In genomic region chr5:15702891-15703290, GRCm38 (mm10) we compare ENCODE assay signal across 22 mouse cellular contexts. TPM values are rescaled to one million over a fixed set of nuclear protein-coding genes. Genes with fewer than 3 reads are reported as not detected.
DNase-seq lines count a peak whose midpoint lies in the region; ATAC-seq and TF ChIP-seq lines count a peak whose summit lies in the region.
"Not testable (repeated sequence)": the region's sequence is repeated elsewhere in the genome, so short reads cannot be mapped to it uniquely, and the experiment has no call there.
"Had no signal": no experiment of that assay in that cellular context is flagged by ENCODE, and none has a peak within 500 bp of the region (broad histone marks: within the 10 kb centered on the region; RNA-seq: fewer than 3 reads in every experiment).

No protein-coding gene starts in this region.

- H3K4me1 ChIP-seq in kidney, postnatal 0 days (replicated peaks; ENCODE audit: insufficient read depth, low read length); midbrain, embryonic 11.5 days (ENCODE audit: control insufficient read depth, insufficient read depth, low read length): not testable (repeated sequence)

- intact Hi-C loops in heart, postnatal 10 days (cut with DNase I): loop anchor here (5.0 kb wide), 1 partner anchor 594 kb away; no protein-coding TSS in a partner anchor
- intact Hi-C loops in left cerebral cortex, adult 2 months (cut with DNase I): loop anchor here (5.0 to 10.0 kb wide), 2 partner anchors 589 to 1162 kb away; no protein-coding TSS in a partner anchor

- not testable (repeated sequence) for H3K4me2 ChIP-seq in kidney, postnatal 0 days (ENCODE audit: low read length); midbrain, embryonic 11.5 days

- peak; percentile 57 for TF ChIP-seq CTCF in kidney, postnatal 0 days (IDR thresholded peaks at IDR 0.05; ENCODE audit: low read depth)
- peak; percentile 54 for TF ChIP-seq CTCF in left cerebral cortex, adult 2 months (IDR thresholded peaks at IDR 0.05)

- not testable (repeated sequence) for H3K9ac ChIP-seq in kidney, postnatal 0 days (ENCODE audit: low read depth, low read length); midbrain, embryonic 11.5 days (ENCODE audit: low read length)

- H3K27ac ChIP-seq in kidney, postnatal 0 days; left cerebral cortex, adult 2 months; midbrain, embryonic 11.5 days (ENCODE audit: low read depth, low read length): not testable (repeated sequence)

- not testable (repeated sequence) for H3K36me3 ChIP-seq in kidney, postnatal 0 days (ENCODE audit: insufficient read depth, low read length); midbrain, embryonic 11.5 days (ENCODE audit: control insufficient read depth, insufficient read depth, low read length)

- 23% methylated on average over 5 of the region's 5 CpGs for WGBS in kidney, postnatal 0 days
- WGBS in midbrain, embryonic 11.5 days: 22% methylated on average over 5 of the region's 5 CpGs

- not testable (repeated sequence) for H3K4me3 ChIP-seq in kidney, postnatal 0 days (replicated peaks; ENCODE audit: low read depth, low read length); left cerebral cortex, adult 2 months; midbrain, embryonic 11.5 days (ENCODE audit: low read depth, low read length)

- DNase-seq in 3T3-L1 (ENCODE audit: low read depth, low spot score) (peak; percentile 37), adipocyte (ENCODE audit: low spot score) (peak; percentile 16)
- peak; percentile 29 for DNase-seq in embryo, embryonic 10.5 days (ENCODE audit: low spot score)
- DNase-seq in heart, postnatal 10 days: peak; percentile 14 to 33
- not testable (repeated sequence) for DNase-seq in kidney, postnatal 0 days (ENCODE audit: low spot score); left cerebral cortex, adult 2 months (ENCODE audit: extremely low spot score in 1 of 2, low spot score in 2 of 2)
- DNase-seq in midbrain, embryonic 11.5 days (ENCODE audit: low spot score, missing footprints): peak; percentile 88
- DNase-seq in right cerebral cortex, postnatal 14 days: peak; percentile 9

- H3K27me3 ChIP-seq in kidney, postnatal 0 days (ENCODE audit: insufficient read depth, low read length); midbrain, embryonic 11.5 days (ENCODE audit: control insufficient read depth, insufficient read depth, low read length): not testable (repeated sequence)

- not testable (repeated sequence) for H3K9me3 ChIP-seq in kidney, postnatal 0 days (replicated peaks; ENCODE audit: low read length); midbrain, embryonic 11.5 days (ENCODE audit: control insufficient read depth, low read length)

- ATAC-seq in kidney, postnatal 0 days (replicated peaks; ENCODE audit: low FRiP score, low read depth); midbrain, embryonic 11.5 days (ENCODE audit: low FRiP score): not testable (repeated sequence)

RNA-seq across cellular contexts. Expression of gene Speer4c, which starts 11.2 kb away (rescaled TPM):
- total RNA-seq in heart, postnatal 10 days (2021): not detected
- not detected in 2 replicates for polyA plus RNA-seq in kidney, postnatal 0 days (2015; fragmentation: Nextera tagmentation; extraction: Ambion mirVana)
- total RNA-seq in left cerebral cortex, adult 2 months (2021): not detected
- polyA plus RNA-seq in midbrain, embryonic 11.5 days (2014; fragmentation: Nextera tagmentation; extraction: Ambion mirVana): not detected in 2 replicates
- total RNA-seq: adrenal gland, postnatal 4 days; gastrocnemius, postnatal 36 days; hematopoietic stem cell, adult 5-6 weeks; left cerebral cortex, adult 8-10 months; megakaryocyte progenitor cell, adult 5-6 weeks had no signal
- polyA plus RNA-seq: embryonic facial prominence, embryonic 13.5 days; frontal cortex, adult 2 months; inflammation-experienced regulatory T-cells, adult 6 months; large intestine, adult 2 months; limb, embryonic 15.5 days; midbrain, embryonic 16.5 days; neural tube, embryonic 12.5 days; stomach, embryonic 15.5 days had no signal

RNA-seq across cellular contexts. Expression of gene 4930572O03Rik, which starts 46.0 kb away (rescaled TPM):
- not detected for total RNA-seq in heart, postnatal 10 days (2021)
- polyA plus RNA-seq in kidney, postnatal 0 days (2015; fragmentation: Nextera tagmentation; extraction: Ambion mirVana): not detected in 2 replicates
- total RNA-seq in left cerebral cortex, adult 2 months (2021): not detected
- not detected in 2 replicates for polyA plus RNA-seq in midbrain, embryonic 11.5 days (2014; fragmentation: Nextera tagmentation; extraction: Ambion mirVana)
- total RNA-seq: adrenal gland, postnatal 4 days; gastrocnemius, postnatal 36 days; hematopoietic stem cell, adult 5-6 weeks; left cerebral cortex, adult 8-10 months; megakaryocyte progenitor cell, adult 5-6 weeks had no signal
- polyA plus RNA-seq: embryonic facial prominence, embryonic 13.5 days; frontal cortex, adult 2 months; heart, embryonic 11.5 days; inflammation-experienced regulatory T-cells, adult 6 months; large intestine, adult 2 months; limb, embryonic 15.5 days; midbrain, embryonic 16.5 days; neural tube, embryonic 12.5 days; stomach, embryonic 15.5 days had no signal
